ENCODE assay signal across 10 mouse cellular contexts in the genomic region with DNA sequence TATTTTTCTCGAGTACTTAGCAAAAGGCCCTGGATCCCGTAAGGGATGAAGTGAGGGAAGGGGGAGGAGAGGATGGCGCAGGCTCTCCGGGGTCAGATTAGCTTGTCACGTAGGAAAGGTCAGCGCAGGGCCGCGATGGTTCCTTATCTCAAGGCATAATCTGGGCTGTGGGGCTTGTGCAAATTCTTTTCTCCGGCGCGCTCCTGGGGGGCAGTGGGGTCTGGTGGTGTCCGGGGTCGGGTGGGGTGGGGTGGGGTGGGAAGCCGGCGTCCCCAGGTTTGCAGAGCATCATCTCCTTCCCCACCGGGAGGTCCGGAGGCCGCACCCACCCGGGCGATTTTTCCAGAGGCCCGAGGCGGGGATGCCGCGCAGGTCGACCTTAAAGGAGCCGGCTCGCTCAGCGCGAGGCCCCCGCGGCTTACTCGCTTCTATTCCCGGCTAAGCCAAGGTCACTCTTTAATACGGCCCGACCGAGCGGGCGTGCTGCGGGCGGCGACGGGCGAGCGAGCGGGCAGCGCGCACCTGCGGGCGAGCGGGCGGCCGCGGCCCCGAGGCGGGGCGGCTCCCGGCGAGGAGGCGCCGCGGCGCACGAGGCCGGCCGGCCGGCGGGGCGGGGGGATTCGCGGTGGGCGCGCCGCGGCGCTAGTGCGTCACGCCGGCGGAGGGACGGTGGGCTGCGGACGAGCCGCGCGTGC. TPM values are rescaled to one million over a fixed set of nuclear protein-coding genes. Genes with fewer than 3 reads are reported as not detected.
DNase-seq lines count a peak whose midpoint lies in the region; ATAC-seq and TF ChIP-seq lines count a peak whose summit lies in the region.
"Had no signal": no experiment of that assay in that cellular context is flagged by ENCODE, and none has a peak within 500 bp of the region (broad histone marks: within the 10 kb centered on the region; RNA-seq: fewer than 3 reads in every experiment).

No protein-coding gene starts in this region.

- peak; percentile 66 for ATAC-seq in kidney, embryonic 14.5 days (ENCODE audit: low FRiP score, low TSS enrichment)
- peak; percentile 57; the same call in 1 of the 2 replicates for ATAC-seq in embryonic facial prominence, embryonic 15.5 days (ENCODE audit: insufficient number of reproducible peaks, low FRiP score, low TSS enrichment, low read depth)
- ATAC-seq in hindbrain, embryonic 16.5 days: peak; percentile 87
- ATAC-seq in liver, postnatal 0 days: peak; percentile 46; the same call in 1 of the 2 replicates
- ATAC-seq in stomach, embryonic 16.5 days (ENCODE audit: insufficient read depth, low FRiP score): peak; percentile 47; the same call in 1 of the 2 replicates

- H3K4me2 ChIP-seq in kidney, embryonic 14.5 days (replicated peaks; ENCODE audit: low read depth, low read length): peak overlapping the region; percentile 97
- peak overlapping the region; percentile 98 for H3K4me2 ChIP-seq in embryonic facial prominence, embryonic 15.5 days (replicated peaks)
- peak overlapping the region; percentile 81 for H3K4me2 ChIP-seq in hindbrain, embryonic 16.5 days (ENCODE audit: low read length)
- peak overlapping the region; percentile 98 for H3K4me2 ChIP-seq in liver, postnatal 0 days (ENCODE audit: low read depth, low read length)
- H3K4me2 ChIP-seq in stomach, embryonic 16.5 days (ENCODE audit: low read depth, low read length): peak overlapping the region; percentile 96

- TF ChIP-seq CTCF in liver, postnatal 0 days (IDR thresholded peaks at IDR 0.05; ENCODE audit: low read depth): no peak

- H3K4me3 ChIP-seq in kidney, embryonic 14.5 days (ENCODE audit: low read length): peak overlapping the region; percentile 83
- peak overlapping the region; percentile 76 for H3K4me3 ChIP-seq in embryonic facial prominence, embryonic 15.5 days (replicated peaks)
- H3K4me3 ChIP-seq in hindbrain, embryonic 16.5 days (ENCODE audit: low read length): peak overlapping the region; percentile 78
- H3K4me3 ChIP-seq in liver, postnatal 0 days (ENCODE audit: low read depth, low read length): peak overlapping the region; percentile 74
- H3K4me3 ChIP-seq in stomach, embryonic 16.5 days (replicated peaks; ENCODE audit: low read length): peak overlapping the region; percentile 71

- H3K4me1 ChIP-seq in kidney, embryonic 14.5 days (ENCODE audit: control insufficient read depth, insufficient read depth, low read length): no peaks in the 10 kb centered on the region
- H3K4me1 ChIP-seq in embryonic facial prominence, embryonic 15.5 days: peaks cover 9% of the 10 kb centered on the region
- H3K4me1 ChIP-seq in hindbrain, embryonic 16.5 days (ENCODE audit: control insufficient read depth, insufficient read depth, low read depth, low read length): peaks cover 5% of the 10 kb centered on the region
- peaks cover 11% of the 10 kb centered on the region for H3K4me1 ChIP-seq in liver, postnatal 0 days (ENCODE audit: insufficient read depth)
- no peaks in the 10 kb centered on the region; the same call in 1 of the 2 replicates for H3K4me1 ChIP-seq in stomach, embryonic 16.5 days (ENCODE audit: control insufficient read depth, insufficient read depth, low read length)

- no peaks in the 10 kb centered on the region for H3K9me3 ChIP-seq in kidney, embryonic 14.5 days (ENCODE audit: control insufficient read depth, low read length)
- H3K9me3 ChIP-seq in embryonic facial prominence, embryonic 15.5 days (replicated peaks): no peaks in the 10 kb centered on the region
- H3K9me3 ChIP-seq in hindbrain, embryonic 16.5 days (ENCODE audit: control insufficient read depth, low read length): no peaks in the 10 kb centered on the region
- no peaks in the 10 kb centered on the region for H3K9me3 ChIP-seq in liver, postnatal 0 days (ENCODE audit: low read length)
- H3K9me3 ChIP-seq in stomach, embryonic 16.5 days (replicated peaks; ENCODE audit: control insufficient read depth, low read length): no peaks in the 10 kb centered on the region

- H3K27ac ChIP-seq in kidney, embryonic 14.5 days (ENCODE audit: low read depth, low read length): no peak overlapping the region
- no peak overlapping the region for H3K27ac ChIP-seq in embryonic facial prominence, embryonic 15.5 days (replicated peaks)
- H3K27ac ChIP-seq in hindbrain, embryonic 16.5 days (ENCODE audit: low read depth, low read length): peak overlapping the region; percentile 95
- H3K27ac ChIP-seq in liver, postnatal 0 days (ENCODE audit: low read depth): no peak overlapping the region
- no peak overlapping the region for H3K27ac ChIP-seq in stomach, embryonic 16.5 days (ENCODE audit: low read length)

- H3K27me3 ChIP-seq in kidney, embryonic 14.5 days (ENCODE audit: control insufficient read depth, insufficient read depth, low read length): peaks cover 13% of the 10 kb centered on the region
- peaks cover 24% of the 10 kb centered on the region for H3K27me3 ChIP-seq in embryonic facial prominence, embryonic 15.5 days
- H3K27me3 ChIP-seq in hindbrain, embryonic 16.5 days (replicated peaks; ENCODE audit: control insufficient read depth, insufficient read depth, low read length): no peaks in the 10 kb centered on the region
- peaks cover 38% of the 10 kb centered on the region for H3K27me3 ChIP-seq in liver, postnatal 0 days (ENCODE audit: insufficient read depth, low read length)
- peaks cover 9% of the 10 kb centered on the region for H3K27me3 ChIP-seq in stomach, embryonic 16.5 days (ENCODE audit: control insufficient read depth, insufficient read depth, low read length)

- no peak for TF ChIP-seq EP300 in liver, postnatal 0 days (IDR thresholded peaks at IDR 0.05; ENCODE audit: low read depth)

- peak overlapping the region; percentile 78 for H3K9ac ChIP-seq in kidney, embryonic 14.5 days (ENCODE audit: low read depth, low read length)
- H3K9ac ChIP-seq in embryonic facial prominence, embryonic 15.5 days: peak overlapping the region; percentile 40
- H3K9ac ChIP-seq in hindbrain, embryonic 16.5 days (ENCODE audit: low read depth, low read length): peak overlapping the region; percentile 92
- peak overlapping the region; percentile 61 for H3K9ac ChIP-seq in liver, postnatal 0 days (replicated peaks)
- H3K9ac ChIP-seq in stomach, embryonic 16.5 days (ENCODE audit: low read length): peak overlapping the region; percentile 78

- DNase-seq in kidney, adult 18-20 months: no peak
- peak; percentile 44 for DNase-seq in adrenal gland, postnatal 14 days
- peak; percentile 36 for DNase-seq in liver, postnatal 0 days
- no peak for DNase-seq in gastrocnemius, postnatal 10 days

- under 1% methylated on average over 75 of the region's 85 CpGs for WGBS in kidney, embryonic 14.5 days
- WGBS in embryonic facial prominence, embryonic 15.5 days: under 1% methylated on average over 77 of the region's 85 CpGs
- under 1% methylated on average over 64 of the region's 85 CpGs for WGBS in hindbrain, embryonic 16.5 days
- 3% methylated on average over 71 of the region's 85 CpGs for WGBS in liver, postnatal 0 days (ENCODE audit: insufficient replicate concordance)
- under 1% methylated on average over 85 of the region's 85 CpGs for WGBS in stomach, embryonic 16.5 days

- no peaks in the 10 kb centered on the region for H3K36me3 ChIP-seq in kidney, embryonic 14.5 days (ENCODE audit: control insufficient read depth, insufficient read depth, low read length)
- no peaks in the 10 kb centered on the region for H3K36me3 ChIP-seq in embryonic facial prominence, embryonic 15.5 days
- no peaks in the 10 kb centered on the region for H3K36me3 ChIP-seq in hindbrain, embryonic 16.5 days (ENCODE audit: control insufficient read depth, insufficient read depth, low read length)
- no peaks in the 10 kb centered on the region for H3K36me3 ChIP-seq in liver, postnatal 0 days (replicated peaks; ENCODE audit: insufficient read depth, low read length)
- H3K36me3 ChIP-seq in stomach, embryonic 16.5 days (ENCODE audit: control insufficient read depth, insufficient read depth, low read length): no peaks in the 10 kb centered on the region

RNA-seq across cellular contexts. Expression of a gene that starts 4.0 kb away (rescaled TPM):
- 2.7 and 4.7 TPM in 2 replicates for polyA plus RNA-seq in kidney, embryonic 14.5 days (2014; fragmentation: Nextera tagmentation; extraction: Ambion mirVana)
- total RNA-seq in adrenal gland, postnatal 14 days (2021): 4.5 and 5.7 TPM in 2 replicates
- polyA plus RNA-seq in embryonic facial prominence, embryonic 15.5 days (2015; fragmentation: Nextera tagmentation; extraction: Ambion mirVana): 1.3 TPM in 2 replicates
- 28.1 and 31.9 TPM in 2 replicates for polyA plus RNA-seq in hindbrain, embryonic 16.5 days (2015; fragmentation: Nextera tagmentation; extraction: Ambion mirVana)
- 0.27 and 0.37 TPM in 2 replicates for polyA plus RNA-seq in liver, postnatal 0 days (2015; fragmentation: Nextera tagmentation; extraction: Ambion mirVana)
- polyA plus RNA-seq in stomach, embryonic 16.5 days (2015; fragmentation: Nextera tagmentation; extraction: Ambion mirVana): 1.7 and 2.2 TPM in 2 replicates
- under 1 TPM in 1 of 2 experiments, not detected in 1; 0.12 TPM for total RNA-seq in gastrocnemius, postnatal 10 days (2021)

RNA-seq across cellular contexts. Expression of a gene that starts 28.0 kb away (rescaled TPM):
- 3.6 and 3.8 TPM in 2 replicates for polyA plus RNA-seq in kidney, embryonic 14.5 days (2014; fragmentation: Nextera tagmentation; extraction: Ambion mirVana)
- total RNA-seq in adrenal gland, postnatal 14 days (2021): 0.33 TPM in 1 of 2 replicates, not detected in the other
- polyA plus RNA-seq in embryonic facial prominence, embryonic 15.5 days (2015; fragmentation: Nextera tagmentation; extraction: Ambion mirVana): 2.3 and 12.4 TPM in 2 replicates
- polyA plus RNA-seq in hindbrain, embryonic 16.5 days (2015; fragmentation: Nextera tagmentation; extraction: Ambion mirVana): 0.69 and 1.4 TPM in 2 replicates
- polyA plus RNA-seq in liver, postnatal 0 days (2015; fragmentation: Nextera tagmentation; extraction: Ambion mirVana): 0.70 and 0.92 TPM in 2 replicates
- 4.6 and 22.9 TPM in 2 replicates for polyA plus RNA-seq in stomach, embryonic 16.5 days (2015; fragmentation: Nextera tagmentation; extraction: Ambion mirVana)
- 10 to 100 TPM in 1 of 2 experiments, under 1 TPM in 1; 0.52 to 13.3 TPM for total RNA-seq in gastrocnemius, postnatal 10 days (2021)

RNA-seq across cellular contexts. Expression of a gene that starts 36.9 kb away (rescaled TPM):
- not detected in 2 replicates for polyA plus RNA-seq in kidney, embryonic 14.5 days (2014; fragmentation: Nextera tagmentation; extraction: Ambion mirVana)
- not detected in 2 replicates for total RNA-seq in adrenal gland, postnatal 14 days (2021)
- not detected in 2 replicates for polyA plus RNA-seq in embryonic facial prominence, embryonic 15.5 days (2015; fragmentation: Nextera tagmentation; extraction: Ambion mirVana)
- not detected in 2 replicates for polyA plus RNA-seq in hindbrain, embryonic 16.5 days (2015; fragmentation: Nextera tagmentation; extraction: Ambion mirVana)
- polyA plus RNA-seq in liver, postnatal 0 days (2015; fragmentation: Nextera tagmentation; extraction: Ambion mirVana): not detected in 2 replicates
- polyA plus RNA-seq in stomach, embryonic 16.5 days (2015; fragmentation: Nextera tagmentation; extraction: Ambion mirVana): not detected in 2 replicates
- total RNA-seq in gastrocnemius, postnatal 10 days (2021): not detected
- total RNA-seq: left cerebral cortex, postnatal 10 days; MEL had no signal

Comparison
In these comparisons a context has a peak if more than half of its experiments do, and no peak if none do; other contexts are left out.
1. H3K9ac ChIP-seq: peak in every context shown above with its lines; median percentile 92 in hindbrain, embryonic 16.5 days; 78 in kidney, embryonic 14.5 days; 78 in stomach, embryonic 16.5 days; 61 in liver, postnatal 0 days; 40 in embryonic facial prominence, embryonic 15.5 days.
2. DNase-seq: peak in adrenal gland, postnatal 14 days (single experiment) and liver, postnatal 0 days (single experiment); none in kidney, adult 18-20 months (single experiment) and gastrocnemius, postnatal 10 days (single experiment).
3. Peak in every context shown above with its lines, with median percentiles within 50 percentile points of each other: ATAC-seq, H3K4me2 ChIP-seq and H3K4me3 ChIP-seq.